Mouse (Mus musculus) lung, adult 2 months (tissue): Measurements from ENCODE around the gene Fam234b.

Source experiments
- CTCF ChIP-seq: fragments of 200-500 bp; IDR thresholded peaks from 2 replicates; pipeline ENCODE4 v1.5.1; 2011; ENCODE audit warnings: mild to moderate bottlenecking, low read length, control low read depth; ENCODE audit not compliant: insufficient read depth
- POLR2A ChIP-seq: fragments of 200-500 bp; IDR thresholded peaks from 2 replicates; pipeline ENCODE4 v1.6.1; 2011; ENCODE audit warnings: low read depth, mild to moderate bottlenecking, control low read depth, low read length, borderline replicate concordance; ENCODE audit errors: extremely low read depth

- TF ChIP-seq CTCF (no peak), POLR2A (no peak)
Observed at GRCm38 (mm10) chr6:135157496-135157895, 40.3 kb upstream of the Fam234b start.
